Mouse (Mus musculus) heart, adult 11 months (tissue): ENCODE measurements around the gene Ube4a.

ENCODE experiments used
- DNase-seq: peaks from one replicate; pipeline ENCODE4 v3.0.0; 2022

Gene Ube4a

DNA sequence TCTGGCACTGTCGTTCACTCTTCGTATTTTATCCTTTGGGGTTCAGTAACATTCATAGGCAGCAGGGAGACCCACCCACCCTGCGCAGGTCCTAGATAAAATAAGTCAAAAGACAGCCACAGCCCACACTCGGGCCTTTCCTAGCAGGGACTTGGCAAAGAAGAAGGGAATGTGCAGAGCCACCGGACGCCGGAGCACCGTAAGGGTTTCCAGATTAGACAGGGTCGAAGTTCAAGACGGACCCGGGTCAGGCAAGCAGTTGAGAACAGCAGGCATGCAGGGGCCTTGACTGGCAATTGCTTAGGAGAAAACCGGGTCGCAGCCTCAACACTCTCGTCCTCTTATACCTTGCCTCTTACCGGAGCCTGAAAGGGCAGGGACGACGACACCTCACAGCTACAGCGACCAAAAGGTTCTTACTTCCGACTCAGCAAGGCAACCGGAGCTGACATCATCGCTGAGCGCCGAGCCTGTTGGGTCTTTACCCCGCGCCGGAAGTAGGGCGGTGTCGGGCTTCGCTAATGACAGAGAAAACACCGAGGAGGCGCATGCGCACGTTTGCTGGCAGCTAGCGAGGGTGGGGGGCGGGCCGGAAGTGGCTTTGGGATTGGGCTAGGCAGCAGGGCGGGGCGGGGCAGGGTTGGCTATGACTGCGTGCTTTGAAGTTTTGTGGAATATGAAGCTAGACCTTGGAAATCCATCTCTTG, at the start of gene Ube4a:
Ube4a (minus strand) TSS at position 475 of the 707 bp plus-strand sequence.
- DNase-seq: peak; percentile 100

DNA sequence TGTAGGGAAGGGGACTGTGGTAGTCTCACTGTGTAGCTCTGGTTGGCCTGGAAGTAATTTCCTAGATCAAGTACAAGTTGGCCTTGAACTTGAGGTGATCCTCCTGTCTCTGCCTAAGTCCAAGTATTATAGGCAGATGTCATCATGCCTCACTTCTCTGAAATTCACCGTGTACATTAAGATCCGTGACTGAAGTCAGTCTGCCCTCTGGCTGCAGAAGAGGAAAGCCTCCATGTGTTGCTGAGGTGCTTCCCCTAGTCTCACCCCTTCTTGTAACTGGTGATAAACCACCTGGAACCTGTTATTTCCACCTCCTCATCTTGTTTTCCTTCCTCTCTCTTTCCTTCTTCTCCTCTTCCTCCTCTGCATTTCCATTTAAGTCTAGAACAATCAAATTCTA, 49.5 kb upstream of the Ube4a start:
- DNase-seq: no peak

DNA sequence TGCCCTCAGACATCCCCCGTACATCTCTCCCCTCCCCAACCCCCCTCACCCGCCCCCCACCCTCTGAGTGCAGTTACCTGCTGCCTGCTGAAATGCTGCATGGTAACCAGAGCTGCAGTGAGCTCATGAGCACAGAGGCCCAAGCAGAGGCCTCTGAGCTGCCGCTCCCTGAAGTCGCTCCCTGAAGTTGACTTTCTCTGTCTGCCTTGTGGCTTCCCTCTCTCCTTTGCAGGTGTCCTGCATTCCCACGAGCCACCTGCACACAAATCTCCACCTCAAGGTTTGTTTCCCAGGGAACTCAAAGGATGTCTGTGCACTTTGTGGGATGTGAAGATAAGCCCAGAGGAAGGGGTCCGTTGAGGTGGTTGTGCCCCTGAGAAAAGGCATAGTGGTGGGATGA, 45.9 kb upstream of the Ube4a start:
- DNase-seq: no peak

DNA sequence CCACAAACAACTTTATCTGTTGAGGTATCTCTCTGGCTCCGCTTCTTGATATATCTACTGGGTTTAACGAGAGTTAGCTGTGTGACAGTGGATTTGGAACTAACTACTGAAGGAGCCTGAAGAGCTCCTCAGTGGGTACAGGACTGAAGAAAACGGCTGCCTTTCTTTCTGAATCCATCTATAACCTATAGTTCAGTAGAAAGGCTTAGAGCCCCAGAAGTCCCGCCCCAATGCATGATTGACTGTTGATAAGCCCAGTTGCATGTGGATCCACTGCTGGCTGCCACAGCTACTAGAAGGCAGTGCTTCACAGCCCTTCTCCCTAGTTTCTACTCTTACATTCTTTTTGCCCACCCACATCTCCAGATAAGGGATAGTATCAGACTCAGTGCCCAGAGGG, 45.1 kb upstream of the Ube4a start:
- no peak for DNase-seq

DNA sequence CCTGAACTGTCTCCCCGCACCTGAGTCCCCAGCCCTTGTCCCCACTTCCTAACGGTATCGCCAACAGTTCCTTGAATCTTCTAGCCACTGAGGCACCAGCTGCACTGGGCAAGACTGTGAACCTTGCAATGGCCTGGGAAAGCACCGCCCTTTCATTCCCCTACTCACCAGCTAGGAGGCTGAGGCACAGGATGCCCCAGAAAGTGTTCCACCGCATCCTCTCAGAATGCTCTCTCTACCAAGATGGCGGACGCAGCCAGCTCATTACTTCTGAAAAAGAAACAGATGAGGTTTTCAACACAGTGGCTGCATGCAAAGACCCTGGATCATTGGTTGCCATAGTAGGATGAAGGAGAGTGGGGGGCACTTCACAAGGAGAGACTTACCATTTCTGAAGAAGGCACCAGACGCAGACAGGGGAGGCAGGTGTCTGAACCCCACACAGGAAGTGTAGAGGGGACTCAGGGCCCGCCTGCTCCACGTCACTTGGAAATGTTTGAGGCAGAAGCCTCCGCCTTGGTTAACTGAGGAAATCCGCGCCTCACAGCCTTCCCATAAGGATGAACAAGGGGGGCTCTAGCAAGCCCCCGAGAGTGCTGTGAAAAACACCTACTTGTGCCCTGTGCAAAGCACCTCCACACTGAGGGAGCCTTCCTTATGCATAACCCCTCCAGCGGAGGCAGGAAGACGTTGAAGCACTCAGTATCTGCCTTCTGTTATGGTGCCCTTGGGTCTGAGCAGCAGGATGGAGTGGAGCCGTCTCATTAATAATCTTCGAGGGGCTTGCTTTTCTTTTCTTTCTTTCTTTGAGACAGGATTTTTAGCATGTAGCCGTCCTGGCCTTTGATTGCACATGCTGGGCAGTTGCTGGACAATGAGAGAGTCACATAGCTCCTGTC, 44.0 kb upstream of the Ube4a start, which contains the start of gene Cd3e:
Cd3e (minus strand) TSS at position 448 of the 899 bp plus-strand sequence.
- no peak for DNase-seq

DNA sequence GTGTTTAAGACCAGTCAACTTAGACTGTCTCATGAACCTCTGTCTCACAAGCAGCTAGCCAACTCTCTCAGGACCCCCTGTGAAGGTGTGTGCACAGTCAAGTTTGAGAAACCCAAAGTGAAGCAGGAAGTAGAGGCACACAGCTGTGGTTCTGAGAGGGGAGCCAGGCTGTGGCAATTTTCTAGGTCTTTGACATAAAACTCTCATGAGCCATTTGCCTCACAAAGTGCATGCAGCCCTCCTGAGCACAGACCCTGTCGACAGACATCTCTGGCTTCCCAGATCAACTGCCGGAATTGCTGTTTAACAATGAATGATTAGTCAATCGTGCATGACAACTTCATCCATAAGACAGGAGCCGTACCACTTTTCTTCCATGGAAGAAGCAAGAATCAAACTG, 42.9 kb upstream of the Ube4a start:
- no peak for DNase-seq

DNA sequence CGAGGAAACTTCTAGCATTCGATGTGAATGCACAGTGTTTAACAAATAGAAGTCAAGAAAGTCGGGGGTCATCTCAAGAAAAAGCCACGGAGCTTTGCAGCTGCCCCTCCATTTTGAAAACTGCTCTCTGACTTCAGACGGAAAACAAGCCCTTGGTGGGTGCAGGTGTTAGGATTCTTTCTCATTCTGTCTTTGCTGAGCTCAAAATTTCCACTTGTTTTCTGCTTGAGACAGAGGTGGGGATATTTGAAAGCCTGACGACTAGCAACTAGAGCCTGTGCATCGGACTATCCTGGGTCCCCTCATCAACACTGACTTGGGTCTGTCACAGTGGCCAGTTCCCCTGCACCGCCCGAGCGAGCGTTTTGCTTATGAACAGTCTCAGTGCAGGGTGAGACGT, 42.0 kb upstream of the Ube4a start:
- no peak for DNase-seq

DNA sequence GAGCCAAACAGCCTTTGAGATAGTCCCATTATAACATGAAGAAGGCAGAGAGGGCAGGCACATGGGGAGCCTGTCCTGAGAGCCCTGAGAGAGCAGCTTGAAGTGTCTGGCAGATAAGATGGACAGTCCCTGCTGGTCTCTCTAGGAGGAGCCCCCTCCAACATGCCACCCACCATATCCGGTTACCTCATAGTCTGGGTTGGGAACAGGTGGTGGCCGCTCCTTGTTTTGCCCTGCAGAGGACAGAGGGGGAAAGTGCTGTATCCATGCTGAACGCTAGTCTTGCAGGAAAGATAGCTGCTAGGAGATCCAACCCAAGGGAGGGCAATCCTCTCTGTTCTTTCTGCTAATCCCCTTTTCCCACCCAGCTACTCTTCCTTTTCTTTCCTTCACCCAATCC, 34.8 kb upstream of the Ube4a start:
- no peak for DNase-seq

DNA sequence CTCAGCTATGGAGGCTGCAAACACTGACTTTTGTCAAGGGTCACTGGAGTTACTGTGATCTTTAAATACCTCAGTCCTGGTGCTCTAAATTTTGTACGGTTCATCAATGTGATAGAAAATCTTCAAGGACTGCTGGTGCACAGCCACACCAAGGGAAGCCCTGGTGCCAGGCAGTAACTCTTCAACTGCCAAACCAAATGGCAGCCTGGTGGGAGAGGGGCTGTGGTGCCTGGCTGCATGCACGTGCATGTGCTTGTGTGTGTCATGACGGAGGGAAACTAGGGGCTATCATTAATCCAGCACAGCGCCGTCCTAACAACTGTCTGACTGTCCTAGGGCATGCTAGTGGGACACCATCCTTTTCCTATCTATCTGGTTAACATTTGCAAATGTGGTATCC, 34.4 kb upstream of the Ube4a start:
- no peak for DNase-seq

DNA sequence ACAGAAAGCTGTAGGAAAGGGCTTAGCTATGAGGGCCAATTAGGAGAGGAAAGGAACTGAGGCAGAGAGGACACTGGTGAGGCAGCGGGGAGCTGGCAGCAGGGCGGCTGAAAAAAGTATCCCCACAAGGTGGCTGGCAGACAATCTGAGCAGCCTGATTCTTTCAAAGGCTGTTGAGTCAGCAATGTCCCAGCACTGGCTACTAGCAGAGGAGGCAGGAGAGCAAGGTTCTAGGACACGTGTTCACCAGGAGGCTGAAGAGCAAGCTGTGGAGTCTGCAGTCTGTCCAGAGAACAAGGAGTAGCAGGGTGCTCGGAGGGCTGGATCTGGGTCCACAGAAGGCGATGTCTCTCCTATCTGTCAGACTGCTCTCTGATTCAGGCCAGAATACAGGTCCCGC, 33.8 kb upstream of the Ube4a start:
- DNase-seq: no peak

DNA sequence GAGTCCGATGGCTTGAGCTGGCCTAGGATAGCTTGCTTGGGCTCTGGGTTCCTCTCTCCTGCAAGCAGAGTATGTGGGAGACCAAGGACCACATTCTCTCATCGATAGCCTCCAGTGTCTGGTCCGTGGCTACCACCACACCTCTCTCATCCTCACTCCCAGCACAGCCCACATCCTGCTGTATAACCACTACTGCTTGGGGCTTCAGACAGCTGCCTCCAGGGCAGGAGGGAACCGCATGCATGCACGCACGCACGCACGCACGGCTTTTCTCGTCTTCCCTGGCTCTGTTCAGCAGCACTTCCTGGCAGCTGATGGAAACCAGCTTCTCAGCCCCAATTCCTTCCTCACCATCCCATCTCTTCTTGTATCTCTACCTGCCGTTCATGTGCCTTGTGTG, 32.7 kb upstream of the Ube4a start:
- no peak for DNase-seq

DNA sequence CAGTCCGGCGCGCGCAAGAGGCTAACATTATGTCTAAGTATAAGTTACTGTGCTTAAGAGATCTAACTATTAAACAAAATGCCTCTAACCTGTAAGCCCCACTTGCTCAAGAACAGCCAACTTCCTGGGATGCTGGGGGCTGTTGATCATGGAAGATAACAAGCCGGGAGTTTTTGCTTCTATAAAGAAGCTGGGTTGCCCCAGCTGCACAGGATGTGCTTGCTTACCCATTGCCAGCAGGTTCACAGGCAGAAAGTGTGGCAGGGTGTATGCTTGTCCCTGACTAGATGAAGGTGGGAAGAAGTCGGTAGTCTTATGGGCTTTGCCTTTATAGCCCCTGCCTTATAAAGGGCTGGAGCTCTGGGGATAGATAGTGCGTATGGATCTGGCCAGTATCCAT, 31.2 kb upstream of the Ube4a start:
- DNase-seq: peak; percentile 48

DNA sequence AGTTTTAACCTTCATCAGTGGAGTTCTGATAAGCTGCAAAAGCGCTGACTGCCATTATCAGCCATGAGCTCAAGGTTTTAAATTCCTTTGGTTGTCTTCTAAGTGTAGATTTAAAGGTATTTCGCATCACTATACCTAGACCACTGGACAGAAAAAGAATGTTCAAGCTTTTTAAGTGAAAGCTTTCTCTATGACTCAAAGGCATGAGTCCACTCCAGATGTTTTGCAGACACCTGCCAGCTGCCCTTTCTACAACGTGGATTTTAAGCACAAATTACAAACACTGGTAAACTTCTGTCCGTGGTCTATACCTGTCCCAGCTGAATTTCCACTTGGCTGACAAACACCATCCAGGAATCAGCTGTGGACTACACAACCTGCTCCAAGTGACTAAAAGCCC, 29.6 kb upstream of the Ube4a start:
- DNase-seq: no peak

DNA sequence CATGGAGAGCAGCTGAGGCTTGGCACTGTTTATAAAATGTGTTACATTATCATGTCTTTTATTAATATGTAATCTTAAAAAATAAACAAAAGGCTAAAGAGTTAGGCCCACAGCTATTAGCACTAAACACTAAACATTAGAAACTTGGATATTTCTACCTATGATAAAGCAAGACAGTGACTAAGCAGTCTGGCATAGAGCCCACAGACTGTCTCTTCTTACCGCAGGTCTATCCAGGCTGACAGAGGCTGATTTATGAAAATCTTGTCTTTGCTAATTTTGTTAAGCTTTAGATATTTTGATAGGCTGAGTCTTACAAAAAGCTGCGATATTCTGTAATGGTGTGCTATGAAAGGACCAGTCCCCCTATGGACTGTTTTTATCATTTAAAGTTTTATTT, 27.9 kb upstream of the Ube4a start:
- DNase-seq: no peak

DNA sequence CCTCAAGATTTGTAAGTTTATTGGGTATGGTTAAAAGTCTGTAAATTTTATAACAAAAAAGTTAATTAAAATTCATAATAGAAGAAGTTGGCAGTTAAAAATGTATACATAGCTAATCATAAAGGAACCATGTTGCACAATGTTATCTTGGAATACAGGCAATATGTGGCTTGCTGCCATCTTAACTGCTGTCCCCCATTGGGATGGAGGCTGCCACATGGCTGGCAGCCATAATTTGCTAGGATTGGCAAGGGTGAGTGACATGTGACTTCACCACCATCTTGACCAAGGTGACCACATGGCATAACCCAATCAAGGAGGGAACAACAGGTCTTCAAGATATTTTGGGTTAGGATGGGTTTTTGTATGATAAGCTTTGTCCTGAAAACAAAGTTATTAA, 26.9 kb upstream of the Ube4a start:
- DNase-seq: no peak

DNA sequence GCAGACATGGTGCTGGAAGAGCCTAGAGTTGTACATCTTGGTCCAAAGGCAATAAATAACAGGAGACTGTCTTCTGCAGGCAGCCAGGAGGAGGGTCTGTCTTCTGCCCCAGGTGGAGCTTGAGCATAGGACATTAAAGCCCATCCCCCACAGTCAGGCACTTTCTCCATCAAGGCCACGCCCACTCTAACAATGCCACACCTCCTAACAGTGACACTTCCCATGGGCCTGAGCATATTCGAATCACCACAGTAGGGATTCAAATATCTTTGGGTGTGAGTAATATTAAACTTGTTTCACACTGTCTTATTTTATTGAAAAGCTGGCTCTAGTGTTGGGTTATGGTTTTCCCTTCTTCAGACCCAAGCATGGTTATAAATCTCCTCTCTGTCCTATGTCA, 26.4 kb upstream of the Ube4a start:
- DNase-seq: no peak

DNA sequence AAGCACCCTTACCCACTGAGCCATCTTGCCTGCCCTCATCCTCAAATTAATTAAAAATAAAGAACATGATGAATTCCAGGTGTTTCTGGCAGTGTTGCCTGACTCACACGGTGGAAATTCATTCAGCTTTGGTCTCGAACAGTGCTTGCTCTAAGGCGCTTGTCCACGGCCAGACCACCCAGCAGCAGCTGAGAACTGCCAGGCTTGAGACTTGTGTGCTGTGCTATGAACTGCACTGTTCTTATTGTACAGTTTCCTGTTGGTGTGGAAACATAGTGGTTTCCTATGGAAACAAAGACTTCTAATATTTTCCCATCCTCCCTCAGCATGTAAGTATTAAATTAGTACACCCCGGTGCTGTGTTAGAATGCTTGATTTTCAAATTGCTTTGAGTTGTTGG, 21.6 kb upstream of the Ube4a start:
- no peak for DNase-seq

DNA sequence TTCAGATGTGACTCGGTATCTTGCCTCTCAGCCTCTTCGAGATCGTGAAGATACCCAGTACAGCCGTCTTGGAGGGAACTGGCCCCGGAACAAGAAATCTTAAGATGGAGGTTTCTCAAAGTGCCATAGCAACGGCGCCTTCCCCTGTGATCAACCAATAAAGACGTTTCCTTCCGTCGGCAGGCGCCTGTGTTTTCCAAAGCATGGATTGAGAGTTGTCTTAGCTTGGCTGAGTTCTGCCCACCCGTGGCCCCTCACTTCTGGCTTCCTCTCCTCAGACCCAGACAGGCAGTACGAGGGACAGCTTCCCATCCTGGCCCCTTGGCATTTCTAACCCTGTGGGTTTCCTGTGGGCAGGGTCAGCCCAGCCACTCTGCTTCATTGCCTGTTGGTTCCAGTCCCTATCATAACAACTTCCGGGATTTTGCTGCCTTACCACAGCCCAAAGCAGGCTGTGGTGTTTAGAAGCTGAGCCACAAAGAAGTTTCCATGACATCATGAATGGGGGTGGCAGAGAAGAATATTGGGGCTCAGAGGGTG, 20.9 kb upstream of the Ube4a start:
- DNase-seq: peak; percentile 96

DNA sequence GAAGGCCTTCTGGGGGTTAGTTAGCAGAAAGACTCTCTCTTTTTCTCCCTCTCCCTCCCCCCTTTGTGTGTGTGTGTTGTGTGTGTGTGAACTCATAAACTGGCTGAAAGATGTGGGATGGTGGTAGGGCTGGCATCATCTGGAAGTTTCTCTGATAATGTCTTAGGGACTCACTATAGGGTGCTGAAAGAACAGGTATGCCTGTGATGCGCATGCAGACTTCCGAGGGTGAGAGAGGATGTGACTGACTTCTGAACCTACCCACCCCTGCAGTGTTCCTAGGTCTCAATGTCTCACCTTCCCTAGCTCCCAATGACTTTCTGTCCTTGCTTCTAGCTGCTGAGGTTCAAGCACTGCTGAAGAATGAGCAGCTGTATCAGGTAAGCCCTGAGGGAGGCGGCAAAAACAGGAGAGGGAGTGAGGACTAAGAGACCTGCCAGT, 20.3 kb upstream of the Ube4a start:
- no peak for DNase-seq

DNA sequence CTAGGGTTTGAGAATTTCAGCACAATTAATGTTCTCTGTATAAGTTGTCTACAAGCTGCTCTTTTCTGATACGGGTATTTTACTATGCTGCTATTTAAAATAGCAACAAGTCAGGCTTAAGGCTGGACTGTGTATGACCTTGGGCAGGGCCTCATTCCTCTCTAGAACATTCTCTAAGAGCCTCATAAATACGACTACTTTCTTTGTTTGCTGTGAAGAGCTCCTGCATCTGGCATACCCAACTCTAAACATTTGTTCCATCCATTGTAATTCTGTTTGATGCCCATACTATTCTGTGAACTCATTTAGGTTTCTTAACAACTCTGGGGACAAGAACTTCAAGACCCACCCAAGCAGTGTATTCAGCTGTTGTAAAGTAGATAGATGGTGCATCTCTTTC, 17.6 kb upstream of the Ube4a start:
- no peak for DNase-seq

DNA sequence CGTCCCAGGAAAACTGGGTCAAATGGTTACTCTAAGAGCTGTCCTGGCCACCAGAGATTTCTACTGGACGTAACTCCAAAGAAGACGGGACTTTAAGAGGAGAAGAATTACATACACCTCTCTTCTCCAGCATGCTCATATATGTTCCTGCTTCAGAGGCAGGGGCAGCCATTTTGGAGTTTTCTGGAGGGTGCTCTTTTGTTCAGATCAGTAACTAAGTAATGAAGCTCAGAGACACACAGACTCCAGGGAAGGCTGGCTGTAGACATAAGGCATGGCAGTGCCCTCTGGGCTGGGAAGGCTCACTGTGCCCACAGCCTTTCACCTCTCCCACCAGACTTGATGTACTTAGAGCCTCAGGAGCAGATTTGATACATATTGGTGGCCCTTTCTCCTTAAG, 17.1 kb upstream of the Ube4a start:
- DNase-seq: no peak

DNA sequence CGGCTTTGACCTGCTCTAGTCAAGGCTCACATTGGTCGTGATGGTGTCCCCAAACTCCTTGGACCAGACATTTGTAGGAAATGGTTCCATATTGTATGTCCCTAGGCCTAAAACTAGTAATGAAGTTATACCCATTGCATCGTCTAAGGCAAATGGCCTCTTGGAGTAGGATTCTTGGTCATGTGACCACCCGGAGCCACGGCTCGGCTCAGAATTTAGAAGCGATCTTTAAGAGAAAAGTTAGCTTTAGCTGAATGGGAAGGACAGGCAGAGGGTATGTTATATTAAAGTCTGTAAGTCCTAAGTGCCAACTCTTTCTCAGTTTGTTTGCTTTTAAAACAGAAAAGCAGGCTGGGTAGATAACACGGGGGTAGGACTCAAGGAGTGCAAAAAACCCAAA, 16.7 kb upstream of the Ube4a start:
- no peak for DNase-seq

DNA sequence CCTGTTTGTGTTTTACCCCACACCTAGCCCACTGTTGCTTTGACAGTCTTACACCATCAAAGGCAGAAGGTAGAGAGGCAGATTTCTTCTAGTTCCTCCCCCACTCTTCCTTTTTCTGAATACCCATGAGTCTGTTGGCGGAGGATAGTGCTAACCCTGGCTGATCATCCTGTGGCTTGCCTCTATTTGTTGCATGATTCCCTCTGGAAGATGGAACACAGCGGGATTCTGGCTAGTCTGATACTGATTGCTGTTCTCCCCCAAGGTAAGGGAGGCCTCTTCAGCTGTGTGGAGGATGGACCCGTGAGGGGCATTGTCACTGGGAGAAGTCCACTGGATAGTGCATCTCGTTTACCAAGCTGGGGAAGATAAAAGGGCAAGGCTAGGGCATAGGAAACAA, 16.3 kb upstream of the Ube4a start, which contains the start of gene Cd3d:
Cd3d (plus strand) TSS at position 111 of the 400 bp plus-strand sequence.
- no peak for DNase-seq

DNA sequence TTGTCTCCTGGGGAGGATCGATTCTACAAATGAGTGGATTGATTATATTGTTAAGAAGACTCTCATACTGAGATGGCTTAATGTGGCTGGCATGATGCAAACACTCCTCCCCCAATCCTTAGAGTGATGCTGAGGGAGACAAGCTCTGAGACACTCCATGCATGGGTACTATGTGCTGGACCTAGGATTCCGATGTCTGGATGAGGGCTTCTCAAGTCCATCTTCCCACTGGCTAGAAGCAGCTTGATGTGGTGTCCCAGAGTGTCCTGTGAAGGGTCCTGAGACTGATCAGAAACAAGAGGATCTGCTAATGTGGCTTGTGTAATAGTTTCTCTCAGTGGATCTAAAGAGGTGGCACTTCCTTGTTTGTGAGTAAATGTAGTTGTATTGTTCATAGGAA, 15.7 kb upstream of the Ube4a start:
- no peak for DNase-seq
